Mouse (Mus musculus) CD4-positive, CD25-positive, alpha-beta regulatory T cell, adult 9 weeks (primary cell): Measurements from ENCODE around the gene Katna1. TPM values are rescaled to one million over a fixed set of nuclear protein-coding genes. Genes with fewer than 3 reads are reported as not detected.

ENCODE experiments used
- polyA plus RNA-seq: library from polyadenylated mRNA; unstranded; fragments of 100-300 nt; shearing (Covaris generic); gene quantifications from one replicate; pipeline ENCODE4 v1.2.1, GENCODE M21; 2017

Katna1 gene
- polyA plus RNA-seq: 91.3 TPM

GRCm38 (mm10) chr10:7725751-7726500 is at the start of gene Katna1:
TSS of gene Katna1 (plus strand) at chr10:7726000.

GRCm38 (mm10) chr10:7680731-7681301 is 45.0 kb upstream of the Katna1 start, which contains the start of the genes Pcmt1 and Lats1:
TSS of gene Pcmt1 (minus strand) at chr10:7681136.
TSS of gene Lats1 (plus strand) at chr10:7681214.

GRCm38 (mm10) chr10:7792751-7793385 is 67.1 kb downstream of the Katna1 start, which contains the start of the genes Ginm1 and Ppil4:
TSS of gene Ginm1 (minus strand) at chr10:7792824.
TSS of gene Ppil4 (plus strand) at chr10:7792891.

Other genes starting within 250 kb of the Katna1 start
- 0.22 TPM for gene Lrp11, start 136.2 kb upstream of the Katna1 start, polyA plus RNA-seq
- 25.8 TPM for gene Nup43, start 58.5 kb upstream of the Katna1 start, polyA plus RNA-seq
- 117 TPM for gene Pcmt1, start 44.9 kb upstream of the Katna1 start, polyA plus RNA-seq
- 2.7 TPM for gene Lats1, start 44.8 kb upstream of the Katna1 start, polyA plus RNA-seq
- 70.2 TPM for gene Ginm1, start 66.8 kb downstream of the Katna1 start, polyA plus RNA-seq
- 110 TPM for gene Ppil4, start 66.9 kb downstream of the Katna1 start, polyA plus RNA-seq
- 16.0 TPM for gene Zc3h12d, start 106.5 kb downstream of the Katna1 start, polyA plus RNA-seq
- 12.4 TPM for gene Tab2, start 230.2 kb downstream of the Katna1 start, polyA plus RNA-seq